Mouse (Mus musculus) liver, embryonic 14.5 days (tissue): ENCODE measurements around the gene Arfgef2. TPM values are rescaled to one million over a fixed set of nuclear protein-coding genes. Genes with fewer than 3 reads are reported as not detected.
A peak's percentile ranks its signal among the peaks of the same experiment; 100 is the strongest.

Source experiments
- ATAC-seq: fragments of 200-750 bp; cut with Nextera tagmentation; 2 replicates; pipeline ENCODE4 v1.8.0; 2017; ENCODE audit warnings: moderate number of reproducible peaks, mild to moderate bottlenecking, moderate library complexity; ENCODE audit not compliant: insufficient read depth
- DNase-seq, 3 experiments: peaks; one replicate each; pipeline ENCODE4 v3.0.0-alpha.2; 2012 to 2013; ENCODE audit warnings: low read depth in 3 of 3, low spot score in 3 of 3
- H3K27ac ChIP-seq: fragments of 300-500 bp; sonication (generic); 2 replicates; pipeline ENCODE4 v1.5.1; 2014; ENCODE audit warnings: moderate library complexity, mild to moderate bottlenecking, control low read depth, inconsistent platforms
- H3K27me3 ChIP-seq: fragments of 300-500 bp; sonication (generic); 2 replicates; pipeline ENCODE4 v1.6.1; 2014; ENCODE audit warnings: mild to moderate bottlenecking, low read length, moderate library complexity; ENCODE audit not compliant: control insufficient read depth, insufficient read depth
- H3K36me3 ChIP-seq: fragments of 300-500 bp; sonication (generic); replicated peaks from 2 replicates; pipeline ENCODE4 v1.6.1; 2014; ENCODE audit warnings: low read depth; ENCODE audit not compliant: control insufficient read depth, insufficient read depth
- H3K4me1 ChIP-seq, 2 experiments: fragments of 200-500 bp in 1 of 2; fragments of 300-500 bp in 1 of 2; sonication (generic) in 1 of 2; replicated peaks; 2 replicates each; pipeline ENCODE4 v1.6.1; 2012 to 2014; ENCODE audit warnings: antibody characterized with exemption in 1 of 2, inconsistent platforms in 1 of 2, low read length in 1 of 2; ENCODE audit not compliant: control insufficient read depth in 2 of 2, insufficient read depth in 2 of 2
- H3K4me2 ChIP-seq: fragments of 300-500 bp; sonication (generic); 2 replicates; pipeline ENCODE4 v1.6.1; 2014; ENCODE audit warnings: low read depth, mild to moderate bottlenecking, control low read depth, moderate library complexity
- H3K4me3 ChIP-seq, 2 experiments: fragments of 200-500 bp in 1 of 2; fragments of 300-500 bp in 1 of 2; sonication (generic) in 1 of 2; 2 replicates each; pipeline ENCODE4 v1.5.1; 2012 to 2014; ENCODE audit warnings: low read depth in 2 of 2, low read length in 2 of 2, mild to moderate bottlenecking in 2 of 2, control low read depth in 1 of 2, inconsistent platforms in 1 of 2, moderate library complexity in 1 of 2; ENCODE audit not compliant: insufficient read depth in 1 of 2
- H3K9ac ChIP-seq: fragments of 300-500 bp; sonication (generic); replicated peaks from 2 replicates; pipeline ENCODE4 v1.6.1; 2014; ENCODE audit warnings: mild to moderate bottlenecking, control low read depth, moderate library complexity
- H3K9me3 ChIP-seq: fragments of 300-500 bp; sonication (generic); 2 replicates; pipeline ENCODE4 v1.6.1; 2016; ENCODE audit warnings: low read length, mixed read lengths; ENCODE audit not compliant: control insufficient read depth
- CTCF ChIP-seq: IDR thresholded peaks from 2 replicates; pipeline ENCODE4 v1.5.1; 2016; ENCODE audit warnings: antibody characterized with exemption, low read depth, control low read depth
- EP300 ChIP-seq: IDR thresholded peaks from 2 replicates; pipeline ENCODE4 v1.6.1; 2016; ENCODE audit warnings: antibody characterized with exemption, low read depth
- WGBS: fragments of 180-500 bp; shearing (Covaris S2); extraction: QIAGEN DNeasy Blood & Tissue Kit; methylation state at CpG from one replicate; pipeline ENCODE4 v1.1.7; 2014; ENCODE audit not compliant: insufficient replicate concordance; 5-methylcytosine and 5-hydroxymethylcytosine counted together
- polyA plus RNA-seq, 2 experiments: library from polyadenylated mRNA; depleted of rRNA in 1 of 2; stranded (reverse) in 1 of 2; unstranded in 1 of 2; fragments of >200 nt; fragmentation: Nextera tagmentation in 1 of 2; extraction: Ambion mirVana in 1 of 2; gene quantifications; 2 replicates each; pipeline versions ENCODE4 v1.2.1 to v1.2.3; 2012 to 2014

Gene Arfgef2
- polyA plus RNA-seq, 2 experiments, result 4.8 to 5.5 TPM

GRCm38 (mm10) chr2:166834091-166834490 is 28.7 kb downstream of the Arfgef2 start:
- no peak overlapping the region for H3K9ac ChIP-seq
- no peak for TF ChIP-seq EP300
- no peak for TF ChIP-seq CTCF
- H3K9me3 ChIP-seq, result no peaks in the 10 kb centered on the region
- H3K4me1 ChIP-seq, result no peaks in the 10 kb centered on the region
- H3K27ac ChIP-seq, result no peak overlapping the region
- 87% methylated on average over 2 of the region's 2 CpGs for WGBS
- DNase-seq, result no peak
- H3K27me3 ChIP-seq, result no peaks in the 10 kb centered on the region
- no peak overlapping the region for H3K4me3 ChIP-seq
- H3K4me2 ChIP-seq, result no peak overlapping the region
- peaks cover 10% of the 10 kb centered on the region for H3K36me3 ChIP-seq
- no peak for ATAC-seq

DNA sequence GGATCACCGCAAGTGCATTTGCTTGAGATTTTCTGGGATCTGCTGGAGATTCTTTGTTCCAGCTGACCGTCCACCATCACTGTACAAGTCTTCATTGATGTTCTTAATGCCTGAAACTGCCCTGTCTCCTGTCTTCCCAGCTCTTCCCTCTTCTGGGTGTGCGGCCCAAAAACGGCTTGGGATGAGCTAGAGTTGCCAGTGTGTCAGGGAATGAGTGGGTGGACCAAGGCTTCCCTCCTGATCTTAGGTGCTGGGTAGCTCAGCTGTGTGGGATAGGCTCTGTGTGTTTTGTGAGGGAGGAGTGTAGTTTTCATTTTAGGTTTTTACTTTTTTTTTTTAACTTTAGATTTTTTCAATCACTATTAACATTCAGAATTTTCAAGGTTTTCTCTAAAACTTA is 29.4 kb downstream of the Arfgef2 start:
- no peak for DNase-seq
- Histone ChIP-seq H3K4me3 (no peak overlapping the region), H3K27me3 (no peaks in the 10 kb centered on the region), H3K4me2 (no peak overlapping the region), H3K9ac (no peak overlapping the region), H3K36me3 (peaks cover 10% of the 10 kb centered on the region), H3K4me1 (no peaks in the 10 kb centered on the region), H3K9me3 (no peaks in the 10 kb centered on the region), H3K27ac (no peak overlapping the region)
- ATAC-seq, result no peak
- 91% methylated on average over 4 of the region's 4 CpGs for WGBS
- TF ChIP-seq EP300 (no peak), CTCF (no peak)

DNA sequence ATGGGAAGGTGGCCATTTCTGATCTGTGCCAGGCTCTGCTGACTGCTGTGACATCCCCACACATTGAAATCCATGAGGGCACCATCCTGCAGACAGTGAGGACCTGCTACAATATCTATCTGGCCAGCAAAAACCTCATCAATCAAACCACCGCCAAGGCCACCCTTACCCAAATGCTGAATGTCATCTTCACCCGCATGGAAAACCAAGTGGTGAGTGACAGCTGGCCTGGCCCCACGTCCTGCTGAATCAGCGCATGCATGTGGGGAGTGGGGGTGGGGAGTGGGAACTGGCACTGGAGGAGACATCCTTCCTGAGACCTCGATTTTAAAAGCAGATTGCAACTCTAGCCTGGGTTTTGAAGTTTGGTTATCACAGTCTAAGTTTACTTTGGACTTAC is 30.2 kb downstream of the Arfgef2 start:
- 50% methylated on average over 5 of the region's 5 CpGs for WGBS

GRCm38 (mm10) chr2:166841813-166842212 is 36.4 kb downstream of the Arfgef2 start:
- Histone ChIP-seq H3K9ac (no peak overlapping the region), H3K27me3 (no peaks in the 10 kb centered on the region), H3K4me3 (no peak overlapping the region), H3K27ac (no peak overlapping the region), H3K9me3 (no peaks in the 10 kb centered on the region), H3K4me2 (no peak overlapping the region), H3K4me1 (no peaks in the 10 kb centered on the region), H3K36me3 (peaks cover 4% of the 10 kb centered on the region)
- DNase-seq, result no peak
- no peak for ATAC-seq
- WGBS, result 56% methylated on average over 4 of the region's 4 CpGs
- TF ChIP-seq CTCF (no peak), EP300 (no peak)

More for the DNA sequence above, 30.2 kb downstream of the Arfgef2 start:
- TF ChIP-seq EP300 (no peak), CTCF (no peak)
- Histone ChIP-seq H3K4me2 (no peak overlapping the region), H3K27me3 (no peaks in the 10 kb centered on the region), H3K4me1 (no peaks in the 10 kb centered on the region), H3K36me3 (peaks cover 10% of the 10 kb centered on the region), H3K27ac (no peak overlapping the region), H3K9me3 (no peaks in the 10 kb centered on the region), H3K4me3 (no peak overlapping the region), H3K9ac (no peak overlapping the region)
- ATAC-seq (no peak), DNase-seq (no peak)

DNA sequence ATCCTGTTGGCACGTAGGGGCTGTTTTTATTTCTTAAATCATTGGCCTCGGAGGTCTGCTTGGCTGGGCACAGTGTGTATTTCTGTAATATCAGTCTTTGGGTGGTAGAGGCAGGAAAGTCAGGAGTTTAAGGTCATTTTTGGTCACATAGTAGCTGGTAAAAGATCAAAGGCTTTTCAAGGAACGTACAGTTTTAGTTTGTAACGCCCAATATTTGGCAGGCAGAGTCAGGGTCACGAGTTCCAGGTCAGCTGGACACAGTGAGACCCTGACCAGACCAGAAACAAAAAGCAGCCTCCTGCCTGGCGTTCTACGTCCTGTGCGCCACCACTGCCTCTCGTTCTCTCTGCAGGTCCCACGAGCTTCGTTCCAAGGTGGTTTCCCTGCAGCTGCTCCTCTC is 45.3 kb downstream of the Arfgef2 start:
- H3K4me3 ChIP-seq, result no peak overlapping the region
- no peaks in the 10 kb centered on the region for H3K27me3 ChIP-seq
- no peaks in the 10 kb centered on the region; the same call in 1 of the 2 replicates for H3K9me3 ChIP-seq
- no peak overlapping the region for H3K4me2 ChIP-seq
- H3K9ac ChIP-seq, result no peak overlapping the region
- peaks cover 23% of the 10 kb centered on the region for H3K36me3 ChIP-seq
- H3K27ac ChIP-seq, result no peak overlapping the region
- TF ChIP-seq CTCF, result no peak
- TF ChIP-seq EP300, result no peak
- no peak for ATAC-seq
- 79% methylated on average over 11 of the region's 11 CpGs for WGBS
- DNase-seq, result no peak
- no peaks in the 10 kb centered on the region for H3K4me1 ChIP-seq

DNA sequence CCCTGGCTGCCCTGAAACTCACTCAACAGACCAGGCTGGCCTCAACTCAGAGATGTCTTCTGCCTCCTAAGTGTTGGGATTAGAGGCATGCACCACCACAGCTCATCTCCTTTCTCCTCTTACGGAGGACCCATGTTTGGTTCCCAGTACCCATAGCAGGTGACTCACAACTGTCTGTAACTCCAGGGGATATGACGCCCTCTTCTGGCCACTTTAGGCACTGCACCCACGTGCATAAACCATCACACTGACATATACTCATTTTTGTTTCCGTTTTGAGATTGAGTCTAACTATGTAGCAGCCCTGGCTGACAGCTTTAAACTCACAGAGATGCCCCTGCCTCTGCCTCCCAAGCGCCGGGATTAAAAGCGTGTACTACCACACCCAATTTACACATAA is 46.9 kb downstream of the Arfgef2 start:
- TF ChIP-seq EP300 (no peak), CTCF (peak; percentile 69)
- no peaks in the 10 kb centered on the region; the same call in 1 of the 2 replicates for H3K9me3 ChIP-seq
- no peak overlapping the region for H3K9ac ChIP-seq
- H3K27me3 ChIP-seq, result no peaks in the 10 kb centered on the region
- peaks cover 31% of the 10 kb centered on the region for H3K36me3 ChIP-seq
- H3K27ac ChIP-seq, result no peak overlapping the region
- H3K4me3 ChIP-seq, result no peak overlapping the region
- DNase-seq, result no peak
- H3K4me1 ChIP-seq, result no peaks in the 10 kb centered on the region
- ATAC-seq, result no peak
- 83% methylated on average over 7 of the region's 7 CpGs for WGBS
- no peak overlapping the region for H3K4me2 ChIP-seq
